Mouse (Mus musculus): ENCODE results near the gene Ap3b1. TPM values are rescaled to one million over a fixed set of nuclear protein-coding genes. Genes with fewer than 3 reads are reported as not detected.

Gene Ap3b1
- polyA plus RNA-seq, 1 experiment from 2014 or later, result 32.9 TPM

GRCm38 (mm10) chr13:94596386-94597033, 237.8 kb downstream of the Ap3b1 start:
- H3K27ac ChIP-seq, result no peak overlapping the region
- peaks cover 45% of the 10 kb centered on the region for H3K27me3 ChIP-seq (ENCODE audit: insufficient read depth, low read length)
- H3K4me3 ChIP-seq (replicated peaks; ENCODE audit: low read depth, low read length), result peak overlapping the region; percentile 26
- no peaks in the 10 kb centered on the region for H3K9me3 ChIP-seq (replicated peaks; ENCODE audit: low read length)
- H3K4me2 ChIP-seq (ENCODE audit: low read length), result peak overlapping the region; percentile 52
- 6% methylated on average over 20 of the region's 20 CpGs for WGBS
- ATAC-seq (replicated peaks; ENCODE audit: low FRiP score, low read depth) (no peak), DNase-seq (ENCODE audit: low spot score) (peak; percentile 18)
- no peak for TF ChIP-seq CTCF (IDR thresholded peaks at IDR 0.05; ENCODE audit: low read depth)
- H3K36me3 ChIP-seq (ENCODE audit: insufficient read depth, low read length), result no peaks in the 10 kb centered on the region
- peaks cover 10% of the 10 kb centered on the region; the same call in 1 of the 2 replicates for H3K4me1 ChIP-seq (replicated peaks; ENCODE audit: insufficient read depth, low read length)
- no peak overlapping the region for H3K9ac ChIP-seq (ENCODE audit: low read depth, low read length)

GRCm38 (mm10) chr13:94599718-94600117, 241.0 kb downstream of the Ap3b1 start:
- Histone ChIP-seq H3K9me3 (replicated peaks; ENCODE audit: low read length) (no peaks in the 10 kb centered on the region), H3K4me1 (replicated peaks; ENCODE audit: insufficient read depth, low read length) (peaks cover 10% of the 10 kb centered on the region; the same call in 1 of the 2 replicates), H3K27me3 (ENCODE audit: insufficient read depth, low read length) (peaks cover 31% of the 10 kb centered on the region), H3K4me2 (ENCODE audit: low read length) (no peak overlapping the region), H3K36me3 (ENCODE audit: insufficient read depth, low read length) (no peaks in the 10 kb centered on the region), H3K4me3 (replicated peaks; ENCODE audit: low read depth, low read length) (no peak overlapping the region), H3K9ac (ENCODE audit: low read depth, low read length) (no peak overlapping the region), H3K27ac (no peak overlapping the region)
- TF ChIP-seq CTCF (IDR thresholded peaks at IDR 0.05; ENCODE audit: low read depth), result no peak
- ATAC-seq (replicated peaks; ENCODE audit: low FRiP score, low read depth), result no peak
- 53% methylated on average over 8 of the region's 8 CpGs for WGBS
- no peak for DNase-seq (ENCODE audit: low spot score)

- DNase-seq (ENCODE audit: low spot score) (peak; percentile 49), ATAC-seq (replicated peaks; ENCODE audit: low FRiP score, low read depth) (no peak)
- Histone ChIP-seq H3K4me2 (ENCODE audit: low read length) (no peak overlapping the region), H3K4me1 (replicated peaks; ENCODE audit: insufficient read depth, low read length) (peaks cover 8% of the 10 kb centered on the region; the same call in 1 of the 2 replicates), H3K9me3 (replicated peaks; ENCODE audit: low read length) (no peaks in the 10 kb centered on the region), H3K9ac (ENCODE audit: low read depth, low read length) (no peak overlapping the region), H3K4me3 (replicated peaks; ENCODE audit: low read depth, low read length) (no peak overlapping the region), H3K27me3 (ENCODE audit: insufficient read depth, low read length) (peaks cover 6% of the 10 kb centered on the region; the same call in 1 of the 2 replicates), H3K36me3 (ENCODE audit: insufficient read depth, low read length) (no peaks in the 10 kb centered on the region), H3K27ac (no peak overlapping the region)
- no peak for TF ChIP-seq CTCF (IDR thresholded peaks at IDR 0.05; ENCODE audit: low read depth)
- 67% methylated on average over 9 of the region's 9 CpGs for WGBS
Measured at GRCm38 (mm10) chr13:94607035-94607860, 248.5 kb downstream of the Ap3b1 start.

DNA sequence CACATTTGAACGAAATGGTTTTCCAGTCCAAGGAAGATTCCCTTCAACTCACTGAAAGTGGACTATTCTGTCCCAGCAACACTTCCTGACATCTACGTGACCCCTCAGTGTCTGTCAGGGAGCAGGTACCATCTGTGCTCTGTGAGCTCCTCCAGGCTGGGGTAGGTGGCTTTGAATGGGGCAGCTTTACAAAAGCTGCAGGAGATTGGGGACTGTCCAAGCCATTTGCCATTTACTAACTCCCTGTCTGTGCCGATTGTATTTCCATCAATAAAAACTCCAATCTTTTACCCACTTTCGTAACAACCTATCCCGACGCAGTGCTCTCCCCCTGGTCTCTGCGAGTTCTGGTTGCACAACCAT, 249.1 kb downstream of the Ap3b1 start:
- no peak overlapping the region for H3K9ac ChIP-seq (ENCODE audit: low read depth, low read length)
- H3K27ac ChIP-seq, result no peak overlapping the region
- ATAC-seq (replicated peaks; ENCODE audit: low FRiP score, low read depth) (no peak), DNase-seq (ENCODE audit: low spot score) (no peak)
- H3K4me2 ChIP-seq (ENCODE audit: low read length), result no peak overlapping the region
- peaks cover 8% of the 10 kb centered on the region; the same call in 1 of the 2 replicates for H3K4me1 ChIP-seq (replicated peaks; ENCODE audit: insufficient read depth, low read length)
- H3K4me3 ChIP-seq (replicated peaks; ENCODE audit: low read depth, low read length), result no peak overlapping the region
- TF ChIP-seq CTCF (IDR thresholded peaks at IDR 0.05; ENCODE audit: low read depth), result no peak
- WGBS, result 32% methylated on average over 7 of the region's 7 CpGs
- no peaks in the 10 kb centered on the region for H3K36me3 ChIP-seq (ENCODE audit: insufficient read depth, low read length)
- no peaks in the 10 kb centered on the region for H3K9me3 ChIP-seq (replicated peaks; ENCODE audit: low read length)
- peaks cover 6% of the 10 kb centered on the region; the same call in 1 of the 2 replicates for H3K27me3 ChIP-seq (ENCODE audit: insufficient read depth, low read length)

GRCm38 (mm10) chr13:94608420-94608831, 249.7 kb downstream of the Ap3b1 start:
- ATAC-seq (replicated peaks; ENCODE audit: low FRiP score, low read depth) (peak; percentile 65; the same call in 1 of the 2 replicates), DNase-seq (ENCODE audit: low spot score) (peak; percentile 76)
- Histone ChIP-seq H3K27me3 (ENCODE audit: insufficient read depth, low read length) (peaks cover 6% of the 10 kb centered on the region; the same call in 1 of the 2 replicates), H3K4me2 (ENCODE audit: low read length) (no peak overlapping the region), H3K4me1 (replicated peaks; ENCODE audit: insufficient read depth, low read length) (peaks cover 8% of the 10 kb centered on the region; the same call in 1 of the 2 replicates), H3K36me3 (ENCODE audit: insufficient read depth, low read length) (no peaks in the 10 kb centered on the region), H3K9me3 (replicated peaks; ENCODE audit: low read length) (no peaks in the 10 kb centered on the region), H3K27ac (no peak overlapping the region), H3K4me3 (replicated peaks; ENCODE audit: low read depth, low read length) (no peak overlapping the region), H3K9ac (ENCODE audit: low read depth, low read length) (no peak overlapping the region)
- WGBS, result 6% methylated on average over 11 of the region's 11 CpGs
- no peak for TF ChIP-seq CTCF (IDR thresholded peaks at IDR 0.05; ENCODE audit: low read depth)

- Histone ChIP-seq H3K36me3 (ENCODE audit: insufficient read depth, low read length) (no peaks in the 10 kb centered on the region), H3K4me2 (ENCODE audit: low read length) (no peak overlapping the region), H3K27ac (no peak overlapping the region), H3K4me3 (replicated peaks; ENCODE audit: low read depth, low read length) (no peak overlapping the region), H3K4me1 (replicated peaks; ENCODE audit: insufficient read depth, low read length) (peaks cover 8% of the 10 kb centered on the region; the same call in 1 of the 2 replicates), H3K9ac (ENCODE audit: low read depth, low read length) (no peak overlapping the region), H3K9me3 (replicated peaks; ENCODE audit: low read length) (no peaks in the 10 kb centered on the region), H3K27me3 (ENCODE audit: insufficient read depth, low read length) (peaks cover 6% of the 10 kb centered on the region; the same call in 1 of the 2 replicates)
- no peak for DNase-seq (ENCODE audit: low spot score)
- WGBS, result 38% methylated on average over 10 of the region's 10 CpGs
- no peak for ATAC-seq (replicated peaks; ENCODE audit: low FRiP score, low read depth)
- no peak for TF ChIP-seq CTCF (IDR thresholded peaks at IDR 0.05; ENCODE audit: low read depth)
Measured at GRCm38 (mm10) chr13:94608947-94609346, 250.2 kb downstream of the Ap3b1 start.

Small RNAs within 50 kb of the gene (microRNA-seq; reads per million reads assigned to microRNA genes)
- not detected for gene Gm25109

Other genes starting within 250 kb of the Ap3b1 start
- gene Scamp1, start 73.1 kb upstream of the Ap3b1 start, polyA plus RNA-seq (2015; fragmentation: Nextera tagmentation; extraction: Ambion mirVana), result 27.2 and 29.4 TPM in 2 replicates